Mouse (Mus musculus): ENCODE measurements around the gene Hnrnpab.

DNA sequence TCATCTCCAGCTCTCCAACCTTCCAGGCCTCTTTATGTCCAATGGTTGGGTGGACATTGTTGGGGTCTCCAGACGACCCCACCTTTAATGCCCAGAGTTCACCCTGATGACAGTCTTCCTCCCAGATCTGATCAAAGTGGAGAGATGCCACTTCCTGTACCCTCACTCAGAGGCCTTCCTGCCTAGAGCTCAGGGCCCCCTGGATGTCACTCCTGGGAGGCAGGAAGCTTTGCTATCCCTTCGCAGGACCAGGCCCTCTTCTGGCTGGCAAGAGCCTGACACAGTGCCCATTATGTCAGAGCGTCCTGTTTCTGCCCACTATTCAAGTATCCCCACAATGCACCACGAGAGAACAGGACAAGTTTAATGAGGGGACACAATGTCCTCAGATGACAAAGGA is 27.6 kb downstream of the Hnrnpab start:
- TF ChIP-seq MAZ (IDR thresholded peaks at IDR 0.05; ENCODE audit: low read depth, low read length) (no peak), EP300 (IDR thresholded peaks at IDR 0.05; ENCODE audit: low read depth in 1 of 2, low read length in 2 of 2) (no peak), GATA1 (IDR thresholded peaks at IDR 0.05; ENCODE audit: low read depth, low read length) (no peak), CTCF (IDR thresholded peaks at IDR 0.05 in 2 of 3, conservative IDR thresholded peaks at IDR 0.05 in 1 of 3; ENCODE audit: control insufficient read depth in 1 of 3, insufficient read depth in 1 of 3, low read depth in 2 of 3, low read length in 3 of 3, poor library complexity in 1 of 3, severe bottlenecking in 1 of 3) (no peak), JUND (IDR thresholded peaks at IDR 0.05; ENCODE audit: low read depth, low read length) (no peak), POLR2AphosphoS2 (IDR thresholded peaks at IDR 0.05; ENCODE audit: low read length) (no peak)

Measured in MEL (cell line).